Mouse (Mus musculus): ENCODE measurements around the gene Zbtb17. TPM values are rescaled to one million over a fixed set of nuclear protein-coding genes. Genes with fewer than 3 reads are reported as not detected.
A peak's percentile ranks its signal among the peaks of the same experiment; 100 is the strongest.

Gene Zbtb17
- total RNA-seq, 1 experiment, result 30.1 TPM

GRCm38 (mm10) chr4:141408577-141408976 lies 35.9 kb upstream of the Zbtb17 start:
- H3K9me3 ChIP-seq (ENCODE audit: control insufficient read depth, insufficient read depth, low read depth, low read length), result no peaks in the 10 kb centered on the region
- in situ Hi-C loops (cut with MboI; ENCODE audit: low sequenced_read_pairs in 2 of 2, unreplicated experiment in 2 of 2), result loop anchor here in 1 of 2 experiments (5.0 kb wide), 1 partner anchor 184 kb away; no protein-coding TSS in a partner anchor
- no peaks in the 10 kb centered on the region for H3K36me3 ChIP-seq (ENCODE audit: control insufficient read depth, insufficient read depth, low read length, poor library complexity, severe bottlenecking)
- DNase-seq (ENCODE audit: low read depth, low spot score), result no peak
- TF ChIP-seq CHD2 (IDR thresholded peaks at IDR 0.05; ENCODE audit: low read depth, low read length) (no peak), ZNF384 (IDR thresholded peaks at IDR 0.05; ENCODE audit: low read depth, low read length) (no peak), HCFC1 (IDR thresholded peaks at IDR 0.05; ENCODE audit: borderline replicate concordance, insufficient read depth, low read length) (no peak), MAFK (IDR thresholded peaks at IDR 0.05; ENCODE audit: insufficient read depth, low read depth, low read length) (no peak), ZC3H11A (IDR thresholded peaks at IDR 0.05; ENCODE audit: borderline replicate concordance, low read depth, low read length) (no peak)
- no peak overlapping the region for H3K27ac ChIP-seq (ENCODE audit: insufficient read depth, low read depth, low read length, poor library complexity, severe bottlenecking)
- H3K9ac ChIP-seq (ENCODE audit: insufficient read depth, low read depth, low read length, poor library complexity, severe bottlenecking), result no peak overlapping the region
- H3K4me3 ChIP-seq (ENCODE audit: insufficient read depth in 1 of 2, low read depth in 1 of 2, low read length in 2 of 2, poor library complexity in 1 of 2, severe bottlenecking in 1 of 2), result no peak overlapping the region
- peaks cover 0 to 4% of the 10 kb centered on the region in 2 experiments; a peak in 1 of 4 replicates for H3K4me1 ChIP-seq (ENCODE audit: control insufficient read depth in 2 of 2, insufficient read depth in 2 of 2, low read length in 2 of 2, poor library complexity in 1 of 2)

- 0 out of 4 replicates have a peak overlapping the region, but pooled peaks of 1 of the 2 experiments have one; percentile 34 for H3K4me3 ChIP-seq (ENCODE audit: insufficient read depth in 1 of 2, low read depth in 1 of 2, low read length in 2 of 2, poor library complexity in 1 of 2, severe bottlenecking in 1 of 2)
- TF ChIP-seq HCFC1 (IDR thresholded peaks at IDR 0.05; ENCODE audit: borderline replicate concordance, insufficient read depth, low read length) (no peak), CHD2 (IDR thresholded peaks at IDR 0.05; ENCODE audit: low read depth, low read length) (no peak), ZNF384 (IDR thresholded peaks at IDR 0.05; ENCODE audit: low read depth, low read length) (no peak)
- H3K4me1 ChIP-seq (ENCODE audit: control insufficient read depth in 2 of 2, insufficient read depth in 2 of 2, low read length in 2 of 2, poor library complexity in 1 of 2), result peaks cover 0 to 2% of the 10 kb centered on the region in 2 experiments; a peak in 1 of 4 replicates
- H3K36me3 ChIP-seq (ENCODE audit: control insufficient read depth, insufficient read depth, low read length, poor library complexity, severe bottlenecking), result no peaks in the 10 kb centered on the region
- in situ Hi-C loops (cut with MboI; ENCODE audit: low sequenced_read_pairs in 2 of 2, unreplicated experiment in 2 of 2), result no loop called here
- no peaks in the 10 kb centered on the region for H3K9me3 ChIP-seq (ENCODE audit: control insufficient read depth, insufficient read depth, low read depth, low read length)
- no peak overlapping the region for H3K27ac ChIP-seq (ENCODE audit: insufficient read depth, low read depth, low read length, poor library complexity, severe bottlenecking)
- H3K9ac ChIP-seq (ENCODE audit: insufficient read depth, low read depth, low read length, poor library complexity, severe bottlenecking), result no peak overlapping the region
- no peak for DNase-seq (ENCODE audit: low read depth, low spot score)
Observed at GRCm38 (mm10) chr4:141411430-141411992, 32.9 kb upstream of the Zbtb17 start.

- Histone ChIP-seq H3K36me3 (ENCODE audit: control insufficient read depth, insufficient read depth, low read length, poor library complexity, severe bottlenecking) (no peaks in the 10 kb centered on the region), H3K4me1 (ENCODE audit: control insufficient read depth in 2 of 2, insufficient read depth in 2 of 2, low read length in 2 of 2, poor library complexity in 1 of 2) (peaks cover 0 to 11% of the 10 kb centered on the region in 2 experiments; a peak in 2 of 4 replicates), H3K4me3 (ENCODE audit: insufficient read depth in 1 of 2, low read depth in 1 of 2, low read length in 2 of 2, poor library complexity in 1 of 2, severe bottlenecking in 1 of 2) (no peak within 1 kb of the TSS), H3K9ac (ENCODE audit: insufficient read depth, low read depth, low read length, poor library complexity, severe bottlenecking) (no peak within 1 kb of the TSS), H3K27ac (ENCODE audit: insufficient read depth, low read depth, low read length, poor library complexity, severe bottlenecking) (no peak within 1 kb of the TSS), H3K9me3 (ENCODE audit: control insufficient read depth, insufficient read depth, low read depth, low read length) (no peaks in the 10 kb centered on the region)
- DNase-seq (ENCODE audit: low read depth, low spot score), result no peak
- in situ Hi-C loops (cut with MboI; ENCODE audit: low sequenced_read_pairs in 2 of 2, unreplicated experiment in 2 of 2), result no loop called here
- TF ChIP-seq CHD2 (IDR thresholded peaks at IDR 0.05; ENCODE audit: low read depth, low read length) (no peak), HCFC1 (IDR thresholded peaks at IDR 0.05; ENCODE audit: borderline replicate concordance, insufficient read depth, low read length) (no peak), MAFK (IDR thresholded peaks at IDR 0.05; ENCODE audit: insufficient read depth, low read depth, low read length) (no peak), ZNF384 (IDR thresholded peaks at IDR 0.05; ENCODE audit: low read depth, low read length) (no peak), ZC3H11A (IDR thresholded peaks at IDR 0.05; ENCODE audit: borderline replicate concordance, low read depth, low read length) (no peak)
Observed at GRCm38 (mm10) chr4:141415924-141416323, 28.5 kb upstream of the Zbtb17 start, which contains the start of gene Clcnkb. TSS of gene Clcnkb (minus strand) at chr4:141416014.

- Histone ChIP-seq H3K36me3 (ENCODE audit: control insufficient read depth, insufficient read depth, low read length, poor library complexity, severe bottlenecking) (no peaks in the 10 kb centered on the region), H3K27ac (ENCODE audit: insufficient read depth, low read depth, low read length, poor library complexity, severe bottlenecking) (no peak overlapping the region), H3K4me1 (ENCODE audit: control insufficient read depth in 2 of 2, insufficient read depth in 2 of 2, low read length in 2 of 2, poor library complexity in 1 of 2) (peaks cover 0 to 15% of the 10 kb centered on the region in 2 experiments; a peak in 2 of 4 replicates), H3K4me3 (ENCODE audit: insufficient read depth in 1 of 2, low read depth in 1 of 2, low read length in 2 of 2, poor library complexity in 1 of 2, severe bottlenecking in 1 of 2) (no peak overlapping the region), H3K9ac (ENCODE audit: insufficient read depth, low read depth, low read length, poor library complexity, severe bottlenecking) (no peak overlapping the region), H3K9me3 (ENCODE audit: control insufficient read depth, insufficient read depth, low read depth, low read length) (no peaks in the 10 kb centered on the region)
- no peak for DNase-seq (ENCODE audit: low read depth, low spot score)
- in situ Hi-C loops (cut with MboI; ENCODE audit: low sequenced_read_pairs in 2 of 2, unreplicated experiment in 2 of 2), result no loop called here
- TF ChIP-seq CHD2 (IDR thresholded peaks at IDR 0.05; ENCODE audit: low read depth, low read length) (no peak), HCFC1 (IDR thresholded peaks at IDR 0.05; ENCODE audit: borderline replicate concordance, insufficient read depth, low read length) (no peak), MAFK (IDR thresholded peaks at IDR 0.05; ENCODE audit: insufficient read depth, low read depth, low read length) (no peak), ZC3H11A (IDR thresholded peaks at IDR 0.05; ENCODE audit: borderline replicate concordance, low read depth, low read length) (no peak), ZNF384 (IDR thresholded peaks at IDR 0.05; ENCODE audit: low read depth, low read length) (no peak)
Observed at GRCm38 (mm10) chr4:141419398-141420191, 24.9 kb upstream of the Zbtb17 start.
